Mouse (Mus musculus) kidney, adult 2 months (tissue): ENCODE results near the gene Bcl10.

Experiments
- CTCF ChIP-seq: fragments of 200-500 bp; conservative IDR thresholded peaks from 2 replicates; pipeline ENCODE4 v1.5.1; 2011; ENCODE audit warnings: low read depth, mild to moderate bottlenecking, control low read depth, low read length, moderate library complexity, mixed read lengths; ENCODE audit not compliant: insufficient read depth, insufficient read length
- POLR2A ChIP-seq: fragments of 200-500 bp; IDR thresholded peaks from one replicate; pipeline ENCODE4 v1.6.1; 2011; ENCODE audit warnings: low read depth, low read length, control low read depth

DNA sequence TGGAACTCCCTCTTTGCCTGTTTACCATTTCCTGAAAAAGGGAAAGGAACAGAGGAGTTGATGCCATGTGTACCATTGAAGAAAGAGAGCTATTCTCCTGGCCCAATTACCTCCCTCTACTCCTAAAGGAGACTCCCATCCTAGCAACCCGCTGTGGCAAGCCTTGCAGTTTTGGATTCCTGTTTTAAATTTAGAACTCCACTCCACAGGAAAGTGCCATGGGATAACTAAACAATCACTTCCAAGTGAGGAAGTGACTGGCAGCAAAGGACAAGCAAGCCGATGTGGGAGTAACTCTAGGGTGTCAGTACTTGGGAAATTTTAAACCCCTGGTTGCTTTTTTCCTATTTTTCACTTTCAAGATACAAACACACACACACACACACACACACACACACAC lies 24.1 kb downstream of the Bcl10 start:
- TF ChIP-seq POLR2A (no peak), CTCF (no peak)
